Mouse (Mus musculus) kidney, adult 2 months (tissue): ENCODE measurements around the gene Arhgap10. TPM values are rescaled to one million over a fixed set of nuclear protein-coding genes. Genes with fewer than 3 reads are reported as not detected.

Experiments used
- DNase-seq: peaks from one replicate; pipeline ENCODE4 v3.0.0; 2021
- H3K27ac ChIP-seq: fragments of 200-500 bp; 2 replicates; pipeline ENCODE4 v1.5.1; 2012; ENCODE audit warnings: low read depth, low read length, control low read depth, inconsistent platforms; ENCODE audit not compliant: insufficient read depth
- H3K27me3 ChIP-seq: fragments of 200-500 bp; replicated peaks from 2 replicates; pipeline ENCODE4 v1.6.1; 2012; ENCODE audit warnings: mild to moderate bottlenecking, moderate library complexity, low read length, inconsistent platforms; ENCODE audit not compliant: control insufficient read depth, insufficient read depth
- H3K36me3 ChIP-seq: fragments of 200-500 bp; 2 replicates; pipeline ENCODE4 v1.6.1; 2012; ENCODE audit warnings: mild to moderate bottlenecking, moderate library complexity, low read length, inconsistent platforms; ENCODE audit not compliant: control insufficient read depth, insufficient read depth
- H3K4me1 ChIP-seq: fragments of 200-500 bp; 2 replicates; pipeline ENCODE4 v1.6.1; 2011; ENCODE audit warnings: low read length; ENCODE audit not compliant: control insufficient read depth, insufficient read depth
- H3K4me3 ChIP-seq: fragments of 200-500 bp; 2 replicates; pipeline ENCODE4 v1.5.1; 2011; ENCODE audit warnings: mild to moderate bottlenecking, low read depth, low read length, control low read depth; ENCODE audit not compliant: insufficient read depth
- CTCF ChIP-seq: fragments of 200-500 bp; conservative IDR thresholded peaks from 2 replicates; pipeline ENCODE4 v1.5.1; 2011; ENCODE audit warnings: low read depth, mild to moderate bottlenecking, control low read depth, low read length, moderate library complexity, mixed read lengths; ENCODE audit not compliant: insufficient read depth, insufficient read length
- POLR2A ChIP-seq: fragments of 200-500 bp; IDR thresholded peaks from one replicate; pipeline ENCODE4 v1.6.1; 2011; ENCODE audit warnings: low read depth, low read length, control low read depth
- WGBS: fragments of 180-500 bp; shearing (Covaris S2); methylation state at CpG from one replicate; pipeline ENCODE4 v1.1.7; 2018; 5-methylcytosine and 5-hydroxymethylcytosine counted together
- polyA plus RNA-seq: library from polyadenylated mRNA; depleted of rRNA; stranded (reverse); fragments of >200 nt; gene quantifications from 2 replicates; pipeline ENCODE4 v1.2.3, GENCODE M21; 2012

Arhgap10 gene
- polyA plus RNA-seq, 1 experiment: 28.0 TPM

GRCm38 (mm10) chr8:77365990-77366389, 151.8 kb downstream of the Arhgap10 start:
- Histone ChIP-seq H3K27ac (no peak overlapping the region), H3K36me3 (no peaks in the 10 kb centered on the region; the same call in 1 of the 2 replicates), H3K4me3 (no peak overlapping the region), H3K27me3 (no peaks in the 10 kb centered on the region), H3K4me1 (no peaks in the 10 kb centered on the region)
- TF ChIP-seq POLR2A (no peak), CTCF (no peak)
- DNase-seq: peak; percentile 61
- WGBS: 56% methylated on average over 6 of the region's 6 CpGs

- WGBS: 94% methylated on average over 11 of the region's 11 CpGs
- H3K27me3 ChIP-seq: no peaks in the 10 kb centered on the region
- TF ChIP-seq CTCF (no peak), POLR2A (no peak)
These were observed 153.3 kb downstream of the Arhgap10 start for GRCm38 (mm10) chr8:77364472-77364871.

GRCm38 (mm10) chr8:77360853-77361252, 156.9 kb downstream of the Arhgap10 start:
- TF ChIP-seq CTCF: no peak
- TF ChIP-seq POLR2A: no peak
- H3K27ac ChIP-seq: no peak overlapping the region
- H3K36me3 ChIP-seq: peaks cover 3% of the 10 kb centered on the region; the same call in 1 of the 2 replicates
- DNase-seq: no peak
- H3K27me3 ChIP-seq: no peaks in the 10 kb centered on the region
- no peak overlapping the region for H3K4me3 ChIP-seq
- 53% methylated on average over 5 of the region's 5 CpGs for WGBS
- no peaks in the 10 kb centered on the region for H3K4me1 ChIP-seq

More at GRCm38 (mm10) chr8:77364472-77364871, 153.3 kb downstream of the Arhgap10 start:
- Histone ChIP-seq H3K27ac (no peak overlapping the region), H3K4me1 (no peaks in the 10 kb centered on the region), H3K4me3 (no peak overlapping the region), H3K36me3 (no peaks in the 10 kb centered on the region; the same call in 1 of the 2 replicates)
- no peak for DNase-seq

GRCm38 (mm10) chr8:77360423-77360822, 157.3 kb downstream of the Arhgap10 start:
- no peak for TF ChIP-seq POLR2A
- no peak for TF ChIP-seq CTCF
- Histone ChIP-seq H3K36me3 (peaks cover 4% of the 10 kb centered on the region; the same call in 1 of the 2 replicates), H3K4me1 (no peaks in the 10 kb centered on the region), H3K4me3 (no peak overlapping the region), H3K27me3 (no peaks in the 10 kb centered on the region), H3K27ac (no peak overlapping the region)
- WGBS: 89% methylated on average over 5 of the region's 5 CpGs
- no peak for DNase-seq

GRCm38 (mm10) chr8:77357126-77357525, 160.6 kb downstream of the Arhgap10 start:
- Histone ChIP-seq H3K36me3 (peaks cover 4% of the 10 kb centered on the region; the same call in 1 of the 2 replicates), H3K27ac (no peak overlapping the region), H3K27me3 (no peaks in the 10 kb centered on the region), H3K4me1 (no peaks in the 10 kb centered on the region), H3K4me3 (no peak overlapping the region)
- DNase-seq: no peak
- 84% methylated on average over 8 of the region's 8 CpGs for WGBS
- TF ChIP-seq POLR2A: no peak
- TF ChIP-seq CTCF: no peak

- Histone ChIP-seq H3K36me3 (peaks cover 4% of the 10 kb centered on the region; the same call in 1 of the 2 replicates), H3K27me3 (no peaks in the 10 kb centered on the region), H3K4me3 (no peak overlapping the region), H3K27ac (no peak overlapping the region), H3K4me1 (no peaks in the 10 kb centered on the region)
- no peak for TF ChIP-seq POLR2A
- DNase-seq: no peak
- 82% methylated on average over 5 of the region's 5 CpGs for WGBS
These were observed 162.4 kb downstream of the Arhgap10 start for GRCm38 (mm10) chr8:77355344-77355743.

GRCm38 (mm10) chr8:77354189-77354588, 163.6 kb downstream of the Arhgap10 start:
- H3K36me3 ChIP-seq: peaks cover 4% of the 10 kb centered on the region; the same call in 1 of the 2 replicates
- no peaks in the 10 kb centered on the region for H3K4me1 ChIP-seq
- 86% methylated on average over 1 of the region's 1 CpGs for WGBS
- H3K4me3 ChIP-seq: no peak overlapping the region
- no peaks in the 10 kb centered on the region for H3K27me3 ChIP-seq
- no peak overlapping the region for H3K27ac ChIP-seq
- DNase-seq: no peak
- TF ChIP-seq POLR2A (no peak), CTCF (no peak)
